ENCODE assay signal across 14 mouse cellular contexts in genomic region chr13:84639087-84640022, GRCm38 (mm10).
DNase-seq lines count a peak whose midpoint lies in the region; ATAC-seq and TF ChIP-seq lines count a peak whose summit lies in the region.
"Had no signal": no experiment of that assay in that cellular context is flagged by ENCODE, and none has a peak within 500 bp of the region (broad histone marks: within the 10 kb centered on the region; RNA-seq: fewer than 3 reads in every experiment).

No protein-coding gene starts in this region.

- no peak for TF ChIP-seq CTCF in forebrain, postnatal 0 days (IDR thresholded peaks at IDR 0.05; ENCODE audit: low read depth)

- DNase-seq in forebrain, embryonic 10.5 days (ENCODE audit: extremely low spot score, low spot score) = peak; percentile 70
- DNase-seq in forebrain, postnatal 0 days = no peak
- peak; percentile 49 for DNase-seq in embryo, embryonic 9.5 days (ENCODE audit: extremely low spot score)
- no peak for DNase-seq in midbrain, embryonic 14.5 days
- no peak for DNase-seq in right cerebral cortex, adult 18-20 months
- DNase-seq in heart, postnatal 36 days = no peak
- DNase-seq in yolk sac, embryonic 10.5 days (ENCODE audit: low spot score) = no peak
- DNase-seq: cerebellum, adult 18-20 months; gastrocnemius, postnatal 36 days; liver, embryonic 13.5 days; lung, postnatal 10 days had no signal

- WGBS in forebrain, embryonic 10.5 days = 19% methylated on average over 6 of the region's 6 CpGs
- WGBS in forebrain, postnatal 0 days = 22% methylated on average over 6 of the region's 6 CpGs
- 9% methylated on average over 6 of the region's 6 CpGs for WGBS in forebrain, embryonic 15.5 days
- WGBS in midbrain, embryonic 14.5 days = 42% methylated on average over 6 of the region's 6 CpGs

- peaks cover 1% of the 10 kb centered on the region; the same call in 1 of the 2 replicates for H3K9me3 ChIP-seq in forebrain, embryonic 10.5 days
- no peaks in the 10 kb centered on the region for H3K9me3 ChIP-seq in forebrain, postnatal 0 days (ENCODE audit: low read length)
- H3K9me3 ChIP-seq in forebrain, embryonic 15.5 days = no peaks in the 10 kb centered on the region
- no peaks in the 10 kb centered on the region for H3K9me3 ChIP-seq in midbrain, embryonic 14.5 days (ENCODE audit: control insufficient read depth, low read length)
- H3K9me3 ChIP-seq: heart, embryonic 13.5 days; liver, embryonic 13.5 days had no signal

- H3K27ac ChIP-seq in forebrain, embryonic 10.5 days = peak overlapping the region; percentile 86
- no peak overlapping the region; the same call in 1 of the 2 replicates for H3K27ac ChIP-seq in forebrain, postnatal 0 days (ENCODE audit: low read depth, low read length)
- peak overlapping the region; percentile 86 for H3K27ac ChIP-seq in forebrain, embryonic 15.5 days (replicated peaks)
- H3K27ac ChIP-seq in midbrain, embryonic 14.5 days (replicated peaks; ENCODE audit: low read depth, low read length) = no peak overlapping the region
- H3K27ac ChIP-seq: heart, embryonic 13.5 days; liver, embryonic 13.5 days had no signal

- H3K36me3 ChIP-seq in forebrain, embryonic 10.5 days (replicated peaks) = peaks cover 4% of the 10 kb centered on the region; the same call in 1 of the 2 replicates
- no peaks in the 10 kb centered on the region for H3K36me3 ChIP-seq in forebrain, postnatal 0 days (ENCODE audit: insufficient read depth)
- no peaks in the 10 kb centered on the region for H3K36me3 ChIP-seq in forebrain, embryonic 15.5 days
- H3K36me3 ChIP-seq in midbrain, embryonic 14.5 days (ENCODE audit: control insufficient read depth, insufficient read depth, low read length) = no peaks in the 10 kb centered on the region
- H3K36me3 ChIP-seq: heart, embryonic 13.5 days; liver, embryonic 13.5 days had no signal

- no peak for ATAC-seq in forebrain, postnatal 0 days
- peak; percentile 88 for ATAC-seq in forebrain, embryonic 15.5 days (replicated peaks)
- peak; percentile 62 for ATAC-seq in midbrain, embryonic 14.5 days (ENCODE audit: low FRiP score, low TSS enrichment)

- H3K9ac ChIP-seq in forebrain, postnatal 0 days = no peak overlapping the region
- H3K9ac ChIP-seq in forebrain, embryonic 15.5 days (replicated peaks) = no peak overlapping the region
- H3K9ac ChIP-seq in midbrain, embryonic 14.5 days (replicated peaks; ENCODE audit: low read length) = no peak overlapping the region
- H3K9ac ChIP-seq: heart, embryonic 13.5 days; liver, embryonic 13.5 days had no signal

- intact Hi-C loops in heart, postnatal 36 days (cut with DNase I) = no loop called here

- H3K4me3 ChIP-seq in forebrain, embryonic 10.5 days = no peak overlapping the region; the same call in 1 of the 2 replicates
- no peak overlapping the region for H3K4me3 ChIP-seq in forebrain, postnatal 0 days (ENCODE audit: low read depth, low read length)
- H3K4me3 ChIP-seq in forebrain, embryonic 15.5 days = no peak overlapping the region
- H3K4me3 ChIP-seq in midbrain, embryonic 14.5 days (replicated peaks; ENCODE audit: low read depth, low read length) = no peak overlapping the region
- H3K4me3 ChIP-seq: heart, embryonic 13.5 days; liver, embryonic 13.5 days had no signal

- peaks cover 51% of the 10 kb centered on the region for H3K4me1 ChIP-seq in forebrain, embryonic 10.5 days
- H3K4me1 ChIP-seq in forebrain, postnatal 0 days (ENCODE audit: insufficient read depth) = no peaks in the 10 kb centered on the region
- peaks cover 18% of the 10 kb centered on the region for H3K4me1 ChIP-seq in forebrain, embryonic 15.5 days
- no peaks in the 10 kb centered on the region for H3K4me1 ChIP-seq in midbrain, embryonic 14.5 days (ENCODE audit: control insufficient read depth, insufficient read depth, low read length)
- H3K4me1 ChIP-seq: heart, embryonic 13.5 days; liver, embryonic 13.5 days had no signal

- H3K4me2 ChIP-seq in forebrain, postnatal 0 days (ENCODE audit: low read depth) = no peak overlapping the region
- H3K4me2 ChIP-seq in forebrain, embryonic 15.5 days (replicated peaks) = no peak overlapping the region
- no peak overlapping the region for H3K4me2 ChIP-seq in midbrain, embryonic 14.5 days (ENCODE audit: low read length)
- H3K4me2 ChIP-seq: heart, embryonic 13.5 days; liver, embryonic 13.5 days had no signal

- H3K27me3 ChIP-seq in forebrain, embryonic 10.5 days (ENCODE audit: poor library complexity, severe bottlenecking) = peaks cover 60% of the 10 kb centered on the region
- H3K27me3 ChIP-seq in forebrain, postnatal 0 days (ENCODE audit: insufficient read depth, low read length) = no peaks in the 10 kb centered on the region
- H3K27me3 ChIP-seq in forebrain, embryonic 15.5 days = no peaks in the 10 kb centered on the region
- H3K27me3 ChIP-seq in midbrain, embryonic 14.5 days (ENCODE audit: control insufficient read depth, insufficient read depth, low read length) = no peaks in the 10 kb centered on the region
- H3K27me3 ChIP-seq: CH12.LX; heart, embryonic 13.5 days; liver, embryonic 13.5 days had no signal

Comparison
In these comparisons a context has a peak if more than half of its experiments do, and no peak if none do; other contexts are left out.
1. DNase-seq: peak in forebrain, embryonic 10.5 days (single experiment) and embryo, embryonic 9.5 days (single experiment); none in forebrain, postnatal 0 days (single experiment), midbrain, embryonic 14.5 days (single experiment), right cerebral cortex, adult 18-20 months (single experiment), heart, postnatal 36 days (0 of 2) and yolk sac, embryonic 10.5 days (single experiment).
2. H3K27ac ChIP-seq: peak in forebrain, embryonic 10.5 days (single experiment) and forebrain, embryonic 15.5 days (single experiment); none in forebrain, postnatal 0 days (single experiment) and midbrain, embryonic 14.5 days (single experiment).